Mouse (Mus musculus) cerebellum, adult 2 months (tissue): Measurements from ENCODE around the gene Irf6. TPM values are rescaled to one million over a fixed set of nuclear protein-coding genes. Genes with fewer than 3 reads are reported as not detected.

ENCODE experiments used
- DNase-seq, 2 experiments: peaks; one replicate each; pipeline ENCODE4 v3.0.0; 2021
- H3K27ac ChIP-seq: fragments of 200-500 bp; 2 replicates; pipeline ENCODE4 v1.5.1; 2012; ENCODE audit warnings: low read length, control low read depth, inconsistent platforms; ENCODE audit not compliant: insufficient read depth
- H3K27me3 ChIP-seq: fragments of 200-500 bp; 2 replicates; pipeline ENCODE4 v1.6.1; 2012; ENCODE audit warnings: inconsistent platforms, mild to moderate bottlenecking, low read length, moderate library complexity; ENCODE audit not compliant: control insufficient read depth, insufficient read depth
- H3K4me1 ChIP-seq: fragments of 200-500 bp; 2 replicates; pipeline ENCODE4 v1.6.1; 2011; ENCODE audit warnings: low read length; ENCODE audit not compliant: control insufficient read depth, insufficient read depth
- H3K4me3 ChIP-seq: fragments of 200-500 bp; replicated peaks from 2 replicates; pipeline ENCODE3; 2011; ENCODE audit warnings: mild to moderate bottlenecking, low read depth, low read length, control low read depth; ENCODE audit not compliant: insufficient read depth
- CTCF ChIP-seq: fragments of 200-500 bp; IDR thresholded peaks from 2 replicates; pipeline ENCODE4 v1.5.1; 2011; ENCODE audit warnings: low read depth, mild to moderate bottlenecking, control low read depth, low read length, moderate library complexity, borderline replicate concordance; ENCODE audit not compliant: insufficient read depth
- POLR2A ChIP-seq: fragments of 200-500 bp; IDR thresholded peaks from 2 replicates; pipeline ENCODE4 v1.6.1; 2011; ENCODE audit warnings: low read length, control low read depth, borderline replicate concordance; ENCODE audit not compliant: insufficient read depth
- WGBS: fragments of 180-500 bp; shearing (Covaris S2); methylation state at CpG from one replicate; pipeline ENCODE4 v1.1.7; 2018; 5-methylcytosine and 5-hydroxymethylcytosine counted together
- polyA plus RNA-seq: library from polyadenylated mRNA; depleted of rRNA; stranded (reverse); fragments of >200 nt; gene quantifications from 2 replicates; pipeline ENCODE4 v1.2.3, GENCODE M21; 2012; rRNA removed

Gene Irf6
- polyA plus RNA-seq, result 0.89 and 2.0 TPM in 2 replicates

- no peak within 1 kb of the TSS for H3K27ac ChIP-seq
- no peaks in the 10 kb centered on the region; the same call in none of the 2 replicates for H3K4me1 ChIP-seq
- 7% methylated on average over 30 of the region's 30 CpGs for WGBS
- no peak for DNase-seq
- no peak within 1 kb of the TSS for H3K4me3 ChIP-seq
- H3K27me3 ChIP-seq, result no peaks in the 10 kb centered on the region
- TF ChIP-seq POLR2A (no peak), CTCF (no peak)
Measured at GRCm38 (mm10) chr1:193152872-193153271, at the start of gene Irf6. Gene Irf6 (plus strand): TSS chr1:193153111.

DNA sequence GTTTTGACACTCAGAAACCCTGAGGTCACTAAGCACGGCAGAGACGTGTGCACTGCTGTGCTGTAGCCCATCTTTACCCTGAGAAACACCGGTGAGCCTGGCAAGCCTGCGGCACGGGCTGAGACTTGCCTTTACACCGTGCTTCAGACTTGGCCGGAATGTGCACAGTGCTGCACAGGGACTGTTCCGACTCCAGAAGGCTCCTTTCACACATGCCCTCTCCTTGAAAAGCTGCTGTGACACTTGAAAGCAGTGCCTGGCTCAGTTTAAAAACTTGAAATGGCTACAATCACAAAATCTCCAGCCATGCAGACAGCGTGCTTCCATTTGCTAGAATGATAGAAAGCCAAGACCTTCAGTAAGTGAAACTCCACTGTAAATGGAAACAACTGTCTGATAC lies 40.8 kb upstream of the Irf6 start:
- 90% methylated on average over 9 of the region's 9 CpGs for WGBS
- no peak for DNase-seq
- TF ChIP-seq CTCF (no peak), POLR2A (no peak)
- Histone ChIP-seq H3K4me1 (no peaks in the 10 kb centered on the region), H3K27me3 (no peaks in the 10 kb centered on the region), H3K4me3 (no peak overlapping the region), H3K27ac (no peak overlapping the region)

DNA sequence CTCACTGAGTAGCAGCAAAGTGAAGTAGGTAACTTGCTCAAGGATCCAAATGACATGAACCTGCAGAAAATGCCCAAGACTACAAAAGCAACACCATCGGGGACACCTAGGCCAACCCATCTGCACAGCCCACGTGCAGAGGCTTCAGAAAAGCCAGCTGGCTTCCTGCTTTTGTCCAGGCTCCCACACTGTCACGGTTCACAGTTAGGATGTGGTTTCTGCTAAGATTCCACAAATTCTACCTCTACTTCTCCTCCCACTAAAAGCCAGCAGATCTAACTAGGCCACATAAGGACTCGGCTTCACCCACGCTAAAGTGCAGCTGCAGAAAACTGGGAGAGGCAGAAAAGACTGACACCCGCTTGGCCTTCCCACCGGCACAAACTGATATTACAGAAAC lies 30.1 kb upstream of the Irf6 start:
- H3K27me3 ChIP-seq, result no peaks in the 10 kb centered on the region
- WGBS, result 92% methylated on average over 7 of the region's 7 CpGs

DNA sequence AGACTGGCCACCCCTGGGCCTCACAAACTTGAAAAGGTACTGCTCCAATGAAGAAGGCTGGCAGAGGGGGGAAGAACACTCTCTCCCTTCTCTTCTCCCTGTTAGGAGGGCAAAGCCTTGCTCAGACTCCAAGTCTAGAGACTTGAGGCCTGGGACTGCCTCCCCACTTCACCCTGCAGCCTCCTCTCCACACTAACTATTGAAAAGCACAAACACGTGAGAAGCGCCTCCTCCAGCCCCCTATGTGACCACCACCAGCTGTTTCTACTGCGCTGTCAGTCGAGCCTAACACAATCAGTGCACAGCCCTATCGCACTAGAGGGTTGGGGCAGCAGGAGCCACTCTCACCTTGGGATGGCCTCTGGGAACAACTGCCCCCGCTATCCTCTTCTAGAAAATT lies 29.6 kb upstream of the Irf6 start:
- 89% methylated on average over 6 of the region's 6 CpGs for WGBS
- Histone ChIP-seq H3K4me1 (no peaks in the 10 kb centered on the region), H3K4me3 (no peak overlapping the region), H3K27ac (no peak overlapping the region), H3K27me3 (no peaks in the 10 kb centered on the region)
- no peak for DNase-seq
- TF ChIP-seq CTCF (no peak), POLR2A (no peak)

More for the DNA sequence above, 30.1 kb upstream of the Irf6 start:
- DNase-seq, result no peak
- Histone ChIP-seq H3K27ac (no peak overlapping the region), H3K4me1 (no peaks in the 10 kb centered on the region), H3K4me3 (no peak overlapping the region)
- no peak for TF ChIP-seq CTCF
- TF ChIP-seq POLR2A, result no peak

DNA sequence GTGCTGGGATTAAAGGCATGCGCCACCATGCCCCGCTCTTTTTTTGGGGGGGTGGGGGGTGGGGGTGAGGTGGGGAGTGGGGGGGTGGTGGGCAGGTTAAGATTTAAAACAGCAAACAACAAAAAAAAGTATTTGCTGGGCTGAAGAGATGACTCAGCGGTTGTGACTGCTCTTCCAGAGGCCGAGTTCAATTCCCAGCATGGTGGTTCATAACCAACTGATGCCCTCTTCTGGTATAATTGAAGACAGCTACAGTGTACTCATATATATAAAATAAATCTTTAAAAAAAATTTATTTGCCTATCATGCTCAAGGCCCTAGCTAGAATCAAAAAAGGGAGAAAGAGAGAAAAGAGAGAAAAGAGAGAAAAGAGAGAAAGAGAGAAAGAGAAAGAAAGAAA lies 27.1 kb upstream of the Irf6 start:
- Histone ChIP-seq H3K27me3 (no peaks in the 10 kb centered on the region), H3K4me1 (no peaks in the 10 kb centered on the region), H3K4me3 (no peak overlapping the region), H3K27ac (no peak overlapping the region)
- 56% methylated on average over 4 of the region's 4 CpGs for WGBS
- DNase-seq, result no peak
- TF ChIP-seq POLR2A (no peak), CTCF (no peak)

GRCm38 (mm10) chr1:193128055-193128454 lies 24.9 kb upstream of the Irf6 start:
- no peak overlapping the region for H3K27ac ChIP-seq
- no peaks in the 10 kb centered on the region for H3K4me1 ChIP-seq
- H3K4me3 ChIP-seq, result no peak overlapping the region
- TF ChIP-seq CTCF (no peak), POLR2A (no peak)
- no peak for DNase-seq
- 87% methylated on average over 6 of the region's 6 CpGs for WGBS
- no peaks in the 10 kb centered on the region for H3K27me3 ChIP-seq

GRCm38 (mm10) chr1:193129321-193129720 lies 23.6 kb upstream of the Irf6 start:
- TF ChIP-seq POLR2A (no peak), CTCF (no peak)
- Histone ChIP-seq H3K4me1 (no peaks in the 10 kb centered on the region), H3K27ac (no peak overlapping the region), H3K4me3 (peak overlapping the region; percentile 74), H3K27me3 (no peaks in the 10 kb centered on the region)
- DNase-seq, result no peak
- WGBS, result 19% methylated on average over 5 of the region's 5 CpGs

DNA sequence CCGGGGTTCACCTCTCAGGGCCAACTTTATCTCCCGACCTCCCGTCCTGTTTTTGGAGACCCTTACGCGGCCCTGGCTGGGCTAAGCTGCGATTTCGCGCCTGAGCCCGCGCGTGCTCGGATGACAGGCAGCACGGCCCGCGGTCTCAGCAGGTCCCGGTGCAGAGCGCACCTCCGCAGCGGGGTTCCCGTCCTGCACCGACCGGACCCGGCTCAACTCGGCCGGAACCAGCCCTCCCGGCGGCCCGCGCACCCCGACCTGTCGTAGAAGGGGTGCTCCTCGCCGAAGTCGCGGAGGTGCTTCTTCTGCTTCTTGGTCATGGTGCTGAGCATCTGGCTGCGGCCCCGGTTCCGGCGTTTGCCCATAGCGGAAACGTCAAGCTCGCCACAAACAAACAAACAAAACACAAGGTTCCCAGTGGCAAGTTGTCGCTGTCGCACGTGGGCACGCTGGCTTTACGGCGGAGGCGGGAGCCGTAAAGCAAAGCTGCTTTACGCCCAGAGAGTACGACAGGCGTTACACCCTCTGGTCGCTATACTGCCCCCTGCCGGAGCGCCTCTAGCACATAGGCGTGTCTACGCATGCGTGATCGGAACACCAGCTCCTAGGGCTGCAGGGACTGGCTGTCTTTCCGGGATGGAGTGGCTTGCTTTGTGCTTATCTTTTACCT lies 23.0 kb upstream of the Irf6 start, which contains the start of gene Diexf:
Diexf (minus strand) TSS at position 487 of the 670 bp plus-strand sequence.
- TF ChIP-seq POLR2A (peak; percentile 76; the same call in 1 of the 2 replicates), CTCF (peak; percentile 91)
- H3K4me3 ChIP-seq, result peak within 1 kb of the TSS; percentile 74
- no peaks in the 10 kb centered on the region for H3K27me3 ChIP-seq
- H3K4me1 ChIP-seq, result no peaks in the 10 kb centered on the region
- under 1% methylated on average over 61 of the region's 61 CpGs for WGBS
- H3K27ac ChIP-seq, result 0 out of 2 replicates have a peak within 1 kb of the TSS, but pooled peaks have one; percentile 4
- peak; percentile 95 to 97 for DNase-seq
